Mouse (Mus musculus) MN1 (cell line): ENCODE measurements at regions not wholly inside any gene's neighbourhood (a gene's known extent, or its start where the extent isn't known, plus 50 kb on each side); places are given as distances from the start of the nearest gene placed in this dataset.

Source experiments
- DNase-seq: peaks from one replicate; pipeline ENCODE4 v3.0.0-alpha.2; 2016; ENCODE audit warnings: low spot score

GRCm38 (mm10) chr14:55406146-55406545 lies 72.4 kb upstream of the Dhrs4 start:
- no peak for DNase-seq
